ENCODE assay signal across 18 mouse cellular contexts in the genomic region with DNA sequence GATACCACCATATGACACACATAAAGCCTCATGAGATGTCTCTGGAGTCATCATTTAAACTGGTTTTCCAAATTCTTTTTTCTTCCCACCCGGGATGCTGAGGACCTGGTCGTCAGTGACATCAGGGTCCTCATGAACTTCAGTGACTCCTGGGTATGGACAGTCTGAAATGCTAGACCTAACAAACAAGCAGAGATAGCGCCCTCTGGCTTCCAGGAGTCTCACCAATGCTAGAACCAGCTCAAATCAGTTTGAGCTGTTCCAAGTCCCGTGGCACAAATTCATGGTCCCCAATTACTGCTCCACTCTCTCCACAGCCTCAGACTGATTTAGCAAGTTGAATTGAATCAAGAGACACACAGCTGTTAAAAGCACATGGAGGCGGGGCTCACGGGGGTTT. TPM values are rescaled to one million over a fixed set of nuclear protein-coding genes. Genes with fewer than 3 reads are reported as not detected.
A peak's percentile ranks its signal among the peaks of the same experiment; 100 is the strongest.
DNase-seq lines count a peak whose midpoint lies in the region; ATAC-seq and TF ChIP-seq lines count a peak whose summit lies in the region.
"Had no signal": no experiment of that assay in that cellular context is flagged by ENCODE, and none has a peak within 500 bp of the region (broad histone marks: within the 10 kb centered on the region; RNA-seq: fewer than 3 reads in every experiment).

No protein-coding gene starts in this region.

- ATAC-seq in forebrain, postnatal 0 days, result peak; percentile 29; the same call in 1 of the 2 replicates
- ATAC-seq in forebrain, embryonic 13.5 days, result no peak
- ATAC-seq: inflammation-experienced regulatory T-cells, adult 6 months; midbrain, embryonic 15.5 days had no signal

- 74% methylated on average over 6 of the region's 6 CpGs for WGBS in forebrain, postnatal 0 days
- 67% methylated on average over 6 of the region's 6 CpGs for WGBS in forebrain, embryonic 13.5 days

- no peak overlapping the region for H3K27ac ChIP-seq in forebrain, postnatal 0 days (ENCODE audit: low read depth, low read length)
- no peak overlapping the region for H3K27ac ChIP-seq in forebrain, embryonic 13.5 days
- no peak overlapping the region for H3K27ac ChIP-seq in left cerebral cortex, adult 2 months
- H3K27ac ChIP-seq: midbrain, embryonic 15.5 days had no signal

- H3K27me3 ChIP-seq in forebrain, postnatal 0 days (ENCODE audit: insufficient read depth, low read length), result no peaks in the 10 kb centered on the region
- no peaks in the 10 kb centered on the region for H3K27me3 ChIP-seq in forebrain, embryonic 13.5 days
- H3K27me3 ChIP-seq: midbrain, embryonic 15.5 days had no signal

- intact Hi-C loops in left cerebral cortex, adult 2 months (cut with DNase I), result no loop called here

- no peaks in the 10 kb centered on the region for H3K9me3 ChIP-seq in forebrain, postnatal 0 days (ENCODE audit: low read length)
- H3K9me3 ChIP-seq in forebrain, embryonic 13.5 days (replicated peaks), result no peaks in the 10 kb centered on the region
- H3K9me3 ChIP-seq: midbrain, embryonic 15.5 days had no signal

- DNase-seq in forebrain, postnatal 0 days, result no peak
- no peak for DNase-seq in left cerebral cortex, adult 2 months (ENCODE audit: extremely low spot score in 1 of 2, low spot score in 2 of 2)
- DNase-seq in left cerebral cortex, adult 18-20 months (ENCODE audit: low spot score in 2 of 2), result no peak
- DNase-seq in 416B (ENCODE audit: low read depth) (peak; percentile 20), R1 (ENCODE audit: low read depth, low spot score) (peak; percentile 49)
- DNase-seq in B cell, adult 2 months, result no peak
- DNase-seq in Muller cell, postnatal 12 days (ENCODE audit: inconsistent ontology term), result no peak
- DNase-seq: cerebellum, postnatal 36 days; gastrocnemius, postnatal 36 days had no signal

- no peaks in the 10 kb centered on the region for H3K36me3 ChIP-seq in forebrain, postnatal 0 days (ENCODE audit: insufficient read depth)
- no peaks in the 10 kb centered on the region for H3K36me3 ChIP-seq in forebrain, embryonic 13.5 days (ENCODE audit: poor library complexity, severe bottlenecking)
- H3K36me3 ChIP-seq: midbrain, embryonic 15.5 days had no signal

- no peak overlapping the region for H3K4me2 ChIP-seq in forebrain, postnatal 0 days (ENCODE audit: low read depth)
- H3K4me2 ChIP-seq in forebrain, embryonic 13.5 days, result no peak overlapping the region
- H3K4me2 ChIP-seq: heart, embryonic 11.5 days; midbrain, embryonic 15.5 days had no signal

- H3K4me1 ChIP-seq in forebrain, postnatal 0 days (ENCODE audit: insufficient read depth), result no peaks in the 10 kb centered on the region
- H3K4me1 ChIP-seq in forebrain, embryonic 13.5 days, result peaks cover 11% of the 10 kb centered on the region; the same call in 1 of the 2 replicates
- H3K4me1 ChIP-seq: midbrain, embryonic 15.5 days had no signal

- no peak overlapping the region for H3K4me3 ChIP-seq in forebrain, postnatal 0 days (ENCODE audit: low read depth, low read length)
- no peak overlapping the region for H3K4me3 ChIP-seq in forebrain, embryonic 13.5 days
- H3K4me3 ChIP-seq in left cerebral cortex, adult 2 months, result no peak overlapping the region
- H3K4me3 ChIP-seq: midbrain, embryonic 15.5 days had no signal

- peak; percentile 18; the same call in 1 of the 2 replicates for TF ChIP-seq CTCF in forebrain, postnatal 0 days (IDR thresholded peaks at IDR 0.05; ENCODE audit: low read depth)
- TF ChIP-seq CTCF in left cerebral cortex, adult 2 months (IDR thresholded peaks at IDR 0.05), result peak; percentile 9

- H3K9ac ChIP-seq in forebrain, postnatal 0 days, result no peak overlapping the region
- no peak overlapping the region for H3K9ac ChIP-seq in forebrain, embryonic 13.5 days
- H3K9ac ChIP-seq: midbrain, embryonic 15.5 days had no signal

RNA-seq across cellular contexts. Expression of a gene that starts 16.2 kb away (rescaled TPM):
- 3.5 and 3.8 TPM in 2 replicates for total RNA-seq in forebrain, postnatal 0 days (2014; rRNA removed)
- polyA plus RNA-seq in forebrain, postnatal 0 days (2015; fragmentation: Nextera tagmentation; extraction: Ambion mirVana), result 1.2 and 2.2 TPM in 2 replicates
- 0.72 and 1.2 TPM in 2 replicates for polyA plus RNA-seq in forebrain, embryonic 13.5 days (2015; fragmentation: Nextera tagmentation; extraction: Ambion mirVana)
- 1 to 10 TPM; 2.0 to 3.5 TPM for total RNA-seq in left cerebral cortex, adult 2 months (2021)
- total RNA-seq in left cerebral cortex, adult 18-20 months (2021), result 1 to 10 TPM; 3.1 to 3.7 TPM
- total RNA-seq: gastrocnemius, postnatal 36 days; hematopoietic stem cell, adult 5-6 weeks; megakaryocyte, adult 5-6 weeks had no signal
- polyA plus RNA-seq: C2C12; forebrain, embryonic 11.5 days; inflammation-experienced regulatory T-cells, adult 6 months; liver, embryonic 16.5 days had no signal

Comparison
In these comparisons a context has a peak if more than half of its experiments do, and no peak if none do; other contexts are left out.
1. DNase-seq: peak in 416B (single experiment) and R1 (single experiment); none in forebrain, postnatal 0 days (single experiment), left cerebral cortex, adult 2 months (0 of 2), left cerebral cortex, adult 18-20 months (0 of 2), B cell, adult 2 months (0 of 2) and Muller cell, postnatal 12 days (single experiment).